Comparison of ENCODE assay signal across 9 mouse cellular contexts in genomic region chr17:28234641-28235040, GRCm38 (mm10). TPM values are rescaled to one million over a fixed set of nuclear protein-coding genes. Genes with fewer than 3 reads are reported as not detected.
A peak's percentile ranks its signal among the peaks of the same experiment; 100 is the strongest.
DNase-seq lines count a peak whose midpoint lies in the region; ATAC-seq lines count a peak whose summit lies in the region.
"Had no signal": no experiment of that assay in that cellular context is flagged by ENCODE, and none has a peak within 500 bp of the region (broad histone marks: within the 10 kb centered on the region; RNA-seq: fewer than 3 reads in every experiment).

No protein-coding gene starts in this region.

- DNase-seq in kidney, postnatal 14 days, result no peak
- DNase-seq in cerebellum, adult 9-10 months, result peak; percentile 66
- DNase-seq in cerebellum, postnatal 36 days, result peak; percentile 61 to 62
- DNase-seq in layer of hippocampus, adult 11-12 months (ENCODE audit: low spot score), result no peak
- DNase-seq: adrenal gland, postnatal 10 days; lung, postnatal 10 days had no signal

- WGBS in kidney, embryonic 15.5 days, result 83% methylated on average over 5 of the region's 5 CpGs
- 81% methylated on average over 5 of the region's 5 CpGs for WGBS in liver, embryonic 15.5 days (ENCODE audit: insufficient replicate concordance)

- no peak overlapping the region for H3K9ac ChIP-seq in kidney, embryonic 15.5 days
- H3K9ac ChIP-seq in liver, embryonic 15.5 days, result no peak overlapping the region

- H3K4me1 ChIP-seq in kidney, embryonic 15.5 days, result peaks cover 39% of the 10 kb centered on the region
- H3K4me1 ChIP-seq in liver, embryonic 15.5 days (replicated peaks), result peaks cover 74% of the 10 kb centered on the region

- no peak overlapping the region for H3K4me3 ChIP-seq in kidney, embryonic 15.5 days (replicated peaks)
- no peak overlapping the region for H3K4me3 ChIP-seq in liver, embryonic 15.5 days (replicated peaks)

- no peak for ATAC-seq in kidney, embryonic 15.5 days (replicated peaks; ENCODE audit: low FRiP score)
- ATAC-seq in liver, embryonic 15.5 days (ENCODE audit: insufficient read depth), result no peak
- ATAC-seq in frontal cortex, adult (ENCODE audit: low TSS enrichment), result no peak

- no peaks in the 10 kb centered on the region for H3K9me3 ChIP-seq in kidney, embryonic 15.5 days (replicated peaks)
- H3K9me3 ChIP-seq in liver, embryonic 15.5 days (replicated peaks), result no peaks in the 10 kb centered on the region

- H3K36me3 ChIP-seq in kidney, embryonic 15.5 days, result peaks cover 22% of the 10 kb centered on the region
- 0 out of 2 replicates have a peak, but pooled peaks cover 10% of the 10 kb centered on the region for H3K36me3 ChIP-seq in liver, embryonic 15.5 days (replicated peaks)

- H3K4me2 ChIP-seq in kidney, embryonic 15.5 days, result 0 out of 2 replicates have a peak overlapping the region, but pooled peaks have one; percentile 15
- H3K4me2 ChIP-seq in liver, embryonic 15.5 days, result peak overlapping the region; percentile 96; the same call in 1 of the 2 replicates

- no peaks in the 10 kb centered on the region for H3K27me3 ChIP-seq in kidney, embryonic 15.5 days
- H3K27me3 ChIP-seq in liver, embryonic 15.5 days, result no peaks in the 10 kb centered on the region

- peak overlapping the region; percentile 0; the same call in 1 of the 2 replicates for H3K27ac ChIP-seq in kidney, embryonic 15.5 days
- H3K27ac ChIP-seq in liver, embryonic 15.5 days (replicated peaks), result no peak overlapping the region

RNA-seq across cellular contexts. Expression of gene Ppard, which starts 2.1 kb away (rescaled TPM):
- 2.3 and 2.7 TPM in 2 replicates for polyA plus RNA-seq in kidney, embryonic 15.5 days (2015; fragmentation: Nextera tagmentation; extraction: Ambion mirVana)
- polyA plus RNA-seq in liver, embryonic 15.5 days (2015; fragmentation: Nextera tagmentation; extraction: Ambion mirVana), result 0.86 and 0.89 TPM in 2 replicates

RNA-seq across cellular contexts. Expression of gene Def6, which starts 27.1 kb away (rescaled TPM):
- 6.7 and 7.5 TPM in 2 replicates for polyA plus RNA-seq in kidney, embryonic 15.5 days (2015; fragmentation: Nextera tagmentation; extraction: Ambion mirVana)
- 10.4 and 10.9 TPM in 2 replicates for polyA plus RNA-seq in liver, embryonic 15.5 days (2015; fragmentation: Nextera tagmentation; extraction: Ambion mirVana)

RNA-seq across cellular contexts. Expression of gene Zfp523, which starts 57.7 kb away (rescaled TPM):
- polyA plus RNA-seq in kidney, embryonic 15.5 days (2015; fragmentation: Nextera tagmentation; extraction: Ambion mirVana), result 36.3 and 40.1 TPM in 2 replicates
- polyA plus RNA-seq in liver, embryonic 15.5 days (2015; fragmentation: Nextera tagmentation; extraction: Ambion mirVana), result 5.8 and 6.4 TPM in 2 replicates

Comparison
In these comparisons a context has a peak if more than half of its experiments do, and no peak if none do; other contexts are left out.
1. DNase-seq: peak in cerebellum, adult 9-10 months (single experiment) and cerebellum, postnatal 36 days (2 of 2); none in kidney, postnatal 14 days (single experiment) and layer of hippocampus, adult 11-12 months (single experiment).